Mouse (Mus musculus): ENCODE results near the gene Dlg5. TPM values are rescaled to one million over a fixed set of nuclear protein-coding genes. Genes with fewer than 3 reads are reported as not detected.

Gene Dlg5
- total and polyA plus RNA-seq, 2 experiments from 2014 or later: 13.4 to 51.2 TPM

- Histone ChIP-seq H3K4me2 (ENCODE audit: low read depth, low read length) (no peak overlapping the region), H3K27me3 (ENCODE audit: insufficient read depth, low read length) (no peaks in the 10 kb centered on the region), H3K4me3 (ENCODE audit: low read length) (no peak overlapping the region), H3K36me3 (ENCODE audit: insufficient read depth, low read length) (no peaks in the 10 kb centered on the region), H3K9ac (replicated peaks; ENCODE audit: low read length) (no peak overlapping the region), H3K4me1 (ENCODE audit: insufficient read depth, low read length) (peaks cover 7% of the 10 kb centered on the region), H3K9me3 (ENCODE audit: low read length) (no peaks in the 10 kb centered on the region), H3K27ac (peak overlapping the region; percentile 1; the same call in 1 of the 2 replicates)
- 86% methylated on average over 2 of the region's 2 CpGs for WGBS
- ATAC-seq: peak; percentile 73; the same call in 1 of the 2 replicates
- no peak for TF ChIP-seq CTCF (IDR thresholded peaks at IDR 0.05; ENCODE audit: low read depth)
- no peak for DNase-seq (ENCODE audit: low spot score)
Observed at GRCm38 (mm10) chr14:24226344-24226743, 19.4 kb downstream of the Dlg5 start.

DNA sequence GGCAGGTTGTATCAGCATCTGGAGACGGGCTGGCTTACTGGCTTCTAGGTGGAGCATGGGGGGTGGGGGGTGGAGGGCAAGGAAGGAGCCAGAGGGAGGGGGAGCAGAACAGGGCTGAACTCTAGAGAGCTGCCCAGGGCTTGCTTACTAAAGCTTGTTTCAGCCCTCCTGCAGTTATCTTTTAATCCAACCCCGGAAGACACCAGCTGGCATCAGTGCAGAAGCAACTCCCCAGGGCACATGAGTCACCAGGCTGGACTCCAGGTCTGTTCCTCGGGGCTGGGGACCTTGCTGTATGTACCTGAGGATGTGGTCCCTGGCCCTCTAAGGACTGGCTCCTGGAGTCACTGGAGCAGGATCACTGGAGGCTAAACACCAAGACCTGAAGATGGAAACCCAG is 23.0 kb downstream of the Dlg5 start:
- peaks cover 7% of the 10 kb centered on the region for H3K4me1 ChIP-seq (ENCODE audit: insufficient read depth, low read length)
- no peak overlapping the region for H3K9ac ChIP-seq (replicated peaks; ENCODE audit: low read length)
- H3K4me3 ChIP-seq (ENCODE audit: low read length): no peak overlapping the region
- H3K4me2 ChIP-seq (ENCODE audit: low read depth, low read length): no peak overlapping the region
- no peaks in the 10 kb centered on the region for H3K27me3 ChIP-seq (ENCODE audit: insufficient read depth, low read length)
- H3K9me3 ChIP-seq (ENCODE audit: low read length): no peaks in the 10 kb centered on the region
- 34% methylated on average over 3 of the region's 3 CpGs for WGBS
- ATAC-seq: 0 out of 2 replicates have a peak, but pooled peaks have one; percentile 2
- H3K36me3 ChIP-seq (ENCODE audit: insufficient read depth, low read length): no peaks in the 10 kb centered on the region
- no peak for TF ChIP-seq CTCF (IDR thresholded peaks at IDR 0.05; ENCODE audit: low read depth)
- no peak overlapping the region for H3K27ac ChIP-seq
- no peak for DNase-seq (ENCODE audit: low spot score)

- Histone ChIP-seq H3K27me3 (ENCODE audit: insufficient read depth, low read length) (no peaks in the 10 kb centered on the region), H3K9me3 (ENCODE audit: low read length) (no peaks in the 10 kb centered on the region), H3K4me1 (ENCODE audit: insufficient read depth, low read length) (peaks cover 9% of the 10 kb centered on the region), H3K27ac (no peak overlapping the region), H3K4me2 (ENCODE audit: low read depth, low read length) (no peak overlapping the region), H3K36me3 (ENCODE audit: insufficient read depth, low read length) (no peaks in the 10 kb centered on the region), H3K4me3 (ENCODE audit: low read length) (no peak overlapping the region), H3K9ac (replicated peaks; ENCODE audit: low read length) (no peak overlapping the region)
- ATAC-seq (no peak), DNase-seq (ENCODE audit: low spot score) (no peak)
- TF ChIP-seq CTCF (IDR thresholded peaks at IDR 0.05; ENCODE audit: low read depth): no peak
- 79% methylated on average over 3 of the region's 3 CpGs for WGBS
Observed at GRCm38 (mm10) chr14:24222273-24222672, 23.4 kb downstream of the Dlg5 start.

- H3K36me3 ChIP-seq (ENCODE audit: insufficient read depth, low read length): no peaks in the 10 kb centered on the region
- H3K9ac ChIP-seq (replicated peaks; ENCODE audit: low read length): no peak overlapping the region
- H3K4me1 ChIP-seq (ENCODE audit: insufficient read depth, low read length): peaks cover 38% of the 10 kb centered on the region
- H3K4me3 ChIP-seq (ENCODE audit: low read length): no peak overlapping the region
- no peaks in the 10 kb centered on the region for H3K27me3 ChIP-seq (ENCODE audit: insufficient read depth, low read length)
- WGBS: 59% methylated on average over 8 of the region's 8 CpGs
- H3K9me3 ChIP-seq (ENCODE audit: low read length): no peaks in the 10 kb centered on the region
- no peak overlapping the region for H3K27ac ChIP-seq
- ATAC-seq (no peak), DNase-seq (ENCODE audit: low spot score) (no peak)
- TF ChIP-seq CTCF (IDR thresholded peaks at IDR 0.05; ENCODE audit: low read depth): no peak
- H3K4me2 ChIP-seq (ENCODE audit: low read depth, low read length): no peak overlapping the region
Observed at GRCm38 (mm10) chr14:24217362-24217722, 28.4 kb downstream of the Dlg5 start.

DNA sequence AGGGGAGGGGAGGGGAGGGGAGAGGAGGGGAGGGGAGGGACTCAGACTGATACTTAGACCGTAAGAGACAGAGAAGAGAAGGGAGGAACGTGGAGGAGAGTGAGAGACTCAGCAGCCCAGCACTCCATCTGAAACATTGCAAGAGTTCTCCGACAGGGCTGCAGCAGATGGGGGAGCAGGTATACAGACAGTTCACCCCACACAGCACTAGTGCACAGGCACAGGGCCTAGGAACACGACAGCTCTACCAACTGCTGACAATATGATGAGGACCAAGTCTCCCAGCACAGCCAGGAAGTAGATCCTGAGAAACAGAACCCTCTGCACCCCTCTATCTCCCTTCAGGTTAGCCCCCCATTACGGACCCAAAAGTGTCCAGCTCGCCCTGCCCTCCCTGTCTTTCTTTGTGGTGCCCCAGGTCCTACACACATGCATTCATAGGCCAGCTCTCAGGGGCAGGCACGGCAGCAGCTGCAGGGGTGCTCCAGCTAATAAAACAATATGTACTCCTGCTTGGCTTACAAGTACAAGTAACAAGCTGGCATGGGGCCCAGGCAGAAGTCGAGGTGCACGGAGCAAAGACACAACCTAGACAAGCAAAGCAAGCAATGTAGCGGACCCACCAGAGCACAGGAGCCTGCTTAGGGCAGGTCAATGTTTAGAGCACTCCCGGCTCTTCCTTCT is 28.9 kb downstream of the Dlg5 start:
- Histone ChIP-seq H3K4me3 (ENCODE audit: low read length) (no peak overlapping the region), H3K4me1 (ENCODE audit: insufficient read depth, low read length) (peaks cover 41% of the 10 kb centered on the region), H3K27ac (no peak overlapping the region), H3K9me3 (ENCODE audit: low read length) (no peaks in the 10 kb centered on the region), H3K36me3 (ENCODE audit: insufficient read depth, low read length) (no peaks in the 10 kb centered on the region), H3K27me3 (ENCODE audit: insufficient read depth, low read length) (no peaks in the 10 kb centered on the region), H3K4me2 (ENCODE audit: low read depth, low read length) (no peak overlapping the region), H3K9ac (replicated peaks; ENCODE audit: low read length) (no peak overlapping the region)
- no peak for ATAC-seq
- no peak for DNase-seq (ENCODE audit: low spot score)
- TF ChIP-seq CTCF (IDR thresholded peaks at IDR 0.05; ENCODE audit: low read depth): no peak
- 38% methylated on average over 11 of the region's 11 CpGs for WGBS

GRCm38 (mm10) chr14:24216064-24216463 is 29.7 kb downstream of the Dlg5 start:
- Histone ChIP-seq H3K4me3 (ENCODE audit: low read length) (no peak overlapping the region), H3K27me3 (ENCODE audit: insufficient read depth, low read length) (no peaks in the 10 kb centered on the region), H3K4me1 (ENCODE audit: insufficient read depth, low read length) (peaks cover 43% of the 10 kb centered on the region), H3K9ac (replicated peaks; ENCODE audit: low read length) (no peak overlapping the region), H3K9me3 (ENCODE audit: low read length) (no peaks in the 10 kb centered on the region), H3K27ac (no peak overlapping the region), H3K36me3 (ENCODE audit: insufficient read depth, low read length) (no peaks in the 10 kb centered on the region), H3K4me2 (ENCODE audit: low read depth, low read length) (no peak overlapping the region)
- DNase-seq (ENCODE audit: low spot score) (no peak), ATAC-seq (no peak)
- 51% methylated on average over 4 of the region's 4 CpGs for WGBS
- TF ChIP-seq CTCF (IDR thresholded peaks at IDR 0.05; ENCODE audit: low read depth): no peak

GRCm38 (mm10) chr14:24214436-24214835 is 31.3 kb downstream of the Dlg5 start:
- WGBS: 39% methylated on average over 9 of the region's 9 CpGs
- H3K4me2 ChIP-seq (ENCODE audit: low read depth, low read length): peak overlapping the region; percentile 5; the same call in 1 of the 2 replicates
- DNase-seq (ENCODE audit: low spot score) (peak; percentile 45), ATAC-seq (no peak)
- H3K27me3 ChIP-seq (ENCODE audit: insufficient read depth, low read length): no peaks in the 10 kb centered on the region
- H3K4me3 ChIP-seq (ENCODE audit: low read length): no peak overlapping the region
- H3K27ac ChIP-seq: peak overlapping the region; percentile 51; the same call in 1 of the 2 replicates
- no peaks in the 10 kb centered on the region for H3K9me3 ChIP-seq (ENCODE audit: low read length)
- H3K4me1 ChIP-seq (ENCODE audit: insufficient read depth, low read length): peaks cover 43% of the 10 kb centered on the region
- TF ChIP-seq CTCF (IDR thresholded peaks at IDR 0.05; ENCODE audit: low read depth): no peak
- H3K9ac ChIP-seq (replicated peaks; ENCODE audit: low read length): no peak overlapping the region
- no peaks in the 10 kb centered on the region for H3K36me3 ChIP-seq (ENCODE audit: insufficient read depth, low read length)
